Mouse (Mus musculus) midbrain, embryonic 11.5 days (tissue): ENCODE results near the gene Pnpla6. TPM values are rescaled to one million over a fixed set of nuclear protein-coding genes. Genes with fewer than 3 reads are reported as not detected.
A peak's percentile ranks its signal among the peaks of the same experiment; 100 is the strongest.
"Not testable (repeated sequence)": the region's sequence is repeated elsewhere in the genome, so short reads cannot be mapped to it uniquely, and the experiment has no call there.

ENCODE experiments used
- ATAC-seq: fragments of 200-750 bp; cut with Nextera tagmentation; 2 replicates; pipeline ENCODE4 v1.8.0; 2017; ENCODE audit warnings: moderate TSS enrichment, moderate library complexity; ENCODE audit not compliant: low FRiP score
- DNase-seq: peaks from one replicate; pipeline ENCODE4 v3.0.0; 2015; ENCODE audit warnings: low spot score; ENCODE audit errors: missing footprints
- H3K27ac ChIP-seq: fragments of 300-500 bp; sonication (generic); 2 replicates; pipeline ENCODE4 v1.5.1; 2014; ENCODE audit warnings: low read depth, low read length
- H3K27me3 ChIP-seq: fragments of 300-500 bp; sonication (generic); 2 replicates; pipeline ENCODE4 v1.6.1; 2014; ENCODE audit warnings: mild to moderate bottlenecking, low read length, moderate library complexity, mixed read lengths; ENCODE audit not compliant: control insufficient read depth, insufficient read depth
- H3K36me3 ChIP-seq: fragments of 300-500 bp; sonication (generic); 2 replicates; pipeline ENCODE4 v1.6.1; 2014; ENCODE audit warnings: mild to moderate bottlenecking, low read length, moderate library complexity, mixed read lengths; ENCODE audit not compliant: control insufficient read depth, insufficient read depth
- H3K4me1 ChIP-seq: fragments of 300-500 bp; sonication (generic); 2 replicates; pipeline ENCODE4 v1.6.1; 2014; ENCODE audit warnings: low read length; ENCODE audit not compliant: control insufficient read depth, insufficient read depth
- H3K4me2 ChIP-seq: fragments of 300-500 bp; sonication (generic); 2 replicates; pipeline ENCODE4 v1.6.1; 2014; ENCODE audit warnings: mild to moderate bottlenecking, moderate library complexity
- H3K4me3 ChIP-seq: fragments of 300-500 bp; sonication (generic); 2 replicates; pipeline ENCODE4 v1.5.1; 2014; ENCODE audit warnings: low read depth, low read length
- H3K9ac ChIP-seq: fragments of 300-500 bp; sonication (generic); 2 replicates; pipeline ENCODE4 v1.6.1; 2014; ENCODE audit warnings: low read length
- H3K9me3 ChIP-seq: fragments of 300-500 bp; sonication (generic); 2 replicates; pipeline ENCODE4 v1.6.1; 2016; ENCODE audit warnings: low read length; ENCODE audit not compliant: control insufficient read depth
- WGBS: fragments of 180-500 bp; shearing (Covaris S2); extraction: QIAGEN DNeasy Blood & Tissue Kit; methylation state at CpG from one replicate; pipeline ENCODE4 v1.1.7; 2014; 5-methylcytosine and 5-hydroxymethylcytosine counted together
- polyA plus RNA-seq: library from polyadenylated mRNA; unstranded; fragments of >200 nt; fragmentation: Nextera tagmentation; extraction: Ambion mirVana; gene quantifications from 2 replicates; pipeline ENCODE4 v1.2.1, GENCODE M21; 2014

The Pnpla6 gene
- polyA plus RNA-seq, 1 experiment from 2014 or later = 15.8 TPM

DNA sequence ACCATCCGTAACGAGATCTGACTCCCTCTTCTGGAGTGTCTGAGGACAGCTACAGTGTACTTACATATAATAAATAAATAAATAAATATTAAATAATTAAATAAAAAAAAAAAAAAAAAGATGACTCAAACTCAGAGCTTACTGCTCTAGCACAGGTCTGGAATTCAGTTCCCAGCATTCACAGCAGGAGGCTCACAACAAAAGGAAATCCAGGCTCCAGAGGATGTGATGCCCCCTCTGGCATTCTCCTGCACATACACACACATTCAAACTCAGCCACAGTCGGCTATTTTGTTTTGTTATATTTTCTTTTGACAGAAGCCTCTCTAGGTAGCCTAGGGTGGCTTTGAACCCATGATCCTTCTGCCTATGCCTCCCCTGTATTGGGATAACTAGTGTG, 66.8 kb downstream of the Pnpla6 start:
- not testable (repeated sequence) for H3K27me3 ChIP-seq, DNase-seq, H3K4me2 ChIP-seq, H3K36me3 ChIP-seq, H3K27ac ChIP-seq, H3K9ac ChIP-seq, ATAC-seq, H3K4me3 ChIP-seq, H3K4me1 ChIP-seq, H3K9me3 ChIP-seq
- 88% methylated on average over 1 of the region's 3 CpGs for WGBS

DNA sequence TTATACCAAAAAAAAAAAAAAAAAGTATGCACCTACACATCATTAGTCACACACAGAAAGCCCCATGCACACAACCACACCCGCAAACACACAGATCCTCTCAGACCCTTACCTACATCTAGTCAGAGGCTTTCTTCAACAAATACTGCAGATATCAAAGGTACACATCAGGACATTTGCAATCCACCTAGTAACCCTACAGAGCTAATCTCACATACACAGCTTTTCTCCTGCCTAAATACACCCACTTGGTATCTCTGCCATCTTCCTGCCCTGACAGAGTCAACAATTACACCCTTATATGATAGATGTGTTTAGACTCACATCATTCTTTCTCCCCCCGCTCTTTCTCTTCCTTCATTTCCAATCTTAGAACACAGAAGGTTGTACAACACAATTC, 71.3 kb downstream of the Pnpla6 start:
- peaks cover 3% of the 10 kb centered on the region for H3K27me3 ChIP-seq
- DNase-seq (no peak), ATAC-seq (no peak)
- H3K36me3 ChIP-seq = no peaks in the 10 kb centered on the region
- H3K27ac ChIP-seq = no peak overlapping the region
- 95% methylated on average over 2 of the region's 2 CpGs for WGBS
- H3K4me1 ChIP-seq = no peaks in the 10 kb centered on the region
- H3K9ac ChIP-seq = no peak overlapping the region
- no peak overlapping the region for H3K4me3 ChIP-seq
- no peaks in the 10 kb centered on the region for H3K9me3 ChIP-seq
- H3K4me2 ChIP-seq = no peak overlapping the region

DNA sequence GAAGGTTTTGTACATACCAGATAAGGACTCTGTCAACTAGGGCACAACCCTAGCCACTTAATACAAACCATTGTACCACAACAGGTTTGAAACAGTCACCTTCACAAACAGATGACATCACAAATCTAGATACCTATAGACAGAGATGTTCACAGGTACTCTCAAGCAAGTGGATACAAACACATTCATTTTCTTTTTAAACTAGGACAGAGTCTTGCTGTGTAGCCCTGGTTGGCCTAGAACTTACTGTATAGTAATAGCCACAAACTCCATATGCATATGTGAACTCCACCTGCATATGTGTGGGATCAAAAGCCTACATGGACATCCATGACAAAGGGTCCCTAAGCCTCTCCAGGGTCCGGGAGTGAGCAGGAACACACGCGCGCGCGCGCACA, 71.8 kb downstream of the Pnpla6 start, which contains the start of gene Camsap3:
TSS of gene Camsap3 (plus strand) at position 301 of the 398 bp plus-strand sequence.
- 5% methylated on average over 7 of the region's 7 CpGs for WGBS
- ATAC-seq = no peak

DNA sequence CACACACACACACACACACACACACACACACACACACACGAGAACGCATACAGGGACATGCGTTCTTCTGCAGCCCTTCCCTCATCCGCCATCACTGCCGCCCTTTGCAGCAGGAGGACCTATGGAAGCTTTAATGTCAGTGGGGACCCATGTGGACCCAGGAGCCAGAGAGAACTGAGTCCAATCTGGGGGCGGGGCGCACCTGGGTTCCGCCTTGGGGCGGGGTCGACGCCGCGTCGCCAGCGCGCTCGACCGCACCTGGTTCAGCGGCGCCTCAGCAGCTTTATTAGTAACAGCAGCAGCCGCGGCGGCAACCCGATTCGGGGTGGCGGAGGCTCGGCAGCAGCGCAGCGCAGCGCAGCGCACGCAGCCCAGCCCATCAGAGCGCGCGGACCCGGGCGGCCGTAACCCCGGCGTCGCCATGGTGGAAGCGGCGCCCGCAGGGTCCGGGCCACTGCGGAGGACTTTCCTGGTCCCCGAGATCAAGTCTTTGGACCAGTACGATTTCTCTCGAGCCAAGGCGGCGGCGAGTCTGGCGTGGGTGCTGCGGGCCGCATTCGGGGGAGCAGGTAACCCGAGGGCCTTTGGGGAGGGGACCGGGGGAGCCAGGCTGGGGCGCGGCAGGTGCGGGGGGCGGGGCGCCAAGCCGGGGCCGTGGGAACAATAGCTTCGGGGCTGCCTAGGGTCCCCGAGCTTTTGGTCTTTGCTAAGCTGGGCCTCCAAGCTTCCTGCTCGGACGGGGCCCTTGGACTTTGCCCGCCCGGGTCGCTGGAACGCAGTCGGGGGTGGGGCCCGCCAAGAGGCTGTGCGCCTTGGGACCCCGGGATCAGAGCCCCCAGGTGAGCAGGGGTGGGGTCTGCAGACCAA, 72.4 kb downstream of the Pnpla6 start:
- under 1% methylated on average over 68 of the region's 77 CpGs for WGBS

More for the DNA sequence above, 71.8 kb downstream of the Pnpla6 start, which contains the start of gene Camsap3:
- Histone ChIP-seq H3K4me1 (no peaks in the 10 kb centered on the region), H3K9me3 (no peaks in the 10 kb centered on the region), H3K27me3 (peaks cover 3% of the 10 kb centered on the region), H3K4me2 (peak within 1 kb of the TSS; percentile 95), H3K36me3 (no peaks in the 10 kb centered on the region), H3K27ac (no peak within 1 kb of the TSS; the same call in 1 of the 2 replicates), H3K9ac (peak within 1 kb of the TSS; percentile 89), H3K4me3 (peak within 1 kb of the TSS; percentile 83)
- no peak for DNase-seq

DNA sequence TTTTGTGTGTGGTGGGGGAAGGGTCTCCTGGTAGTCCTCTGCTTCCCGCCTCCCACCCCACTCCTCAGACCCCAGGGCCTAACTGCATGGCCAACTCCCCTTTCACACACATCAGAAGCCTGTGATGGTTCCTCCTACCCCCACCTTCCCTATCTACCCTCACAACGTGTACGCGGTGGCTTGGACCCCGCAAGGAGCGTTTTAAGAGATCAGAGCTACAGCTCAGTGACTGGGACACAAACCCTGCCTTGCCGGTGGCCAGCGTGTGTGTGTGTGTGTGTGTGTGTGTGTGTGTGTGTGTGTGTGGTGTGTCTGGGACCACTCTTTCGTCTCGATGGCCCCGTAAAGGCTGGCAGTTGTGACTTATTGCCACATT, 73.1 kb downstream of the Pnpla6 start:
- Histone ChIP-seq H3K36me3 (no peaks in the 10 kb centered on the region), H3K4me2 (peak overlapping the region; percentile 95), H3K9ac (peak overlapping the region; percentile 89), H3K4me3 (peak overlapping the region; percentile 83), H3K27ac (no peak overlapping the region), H3K9me3 (no peaks in the 10 kb centered on the region), H3K27me3 (peaks cover 3% of the 10 kb centered on the region), H3K4me1 (no peaks in the 10 kb centered on the region)
- 2% methylated on average over 11 of the region's 11 CpGs for WGBS
- ATAC-seq (peak; percentile 72), DNase-seq (peak; percentile 91)

More for the DNA sequence above, 72.4 kb downstream of the Pnpla6 start:
- no peaks in the 10 kb centered on the region for H3K4me1 ChIP-seq
- peak; percentile 79 for ATAC-seq
- DNase-seq = peak; percentile 96
- H3K27ac ChIP-seq = no peak overlapping the region; the same call in 1 of the 2 replicates
- H3K9ac ChIP-seq = peak overlapping the region; percentile 89
- H3K9me3 ChIP-seq = no peaks in the 10 kb centered on the region
- H3K4me3 ChIP-seq = peak overlapping the region; percentile 83
- no peaks in the 10 kb centered on the region for H3K36me3 ChIP-seq
- peaks cover 3% of the 10 kb centered on the region for H3K27me3 ChIP-seq
- peak overlapping the region; percentile 95 for H3K4me2 ChIP-seq

DNA sequence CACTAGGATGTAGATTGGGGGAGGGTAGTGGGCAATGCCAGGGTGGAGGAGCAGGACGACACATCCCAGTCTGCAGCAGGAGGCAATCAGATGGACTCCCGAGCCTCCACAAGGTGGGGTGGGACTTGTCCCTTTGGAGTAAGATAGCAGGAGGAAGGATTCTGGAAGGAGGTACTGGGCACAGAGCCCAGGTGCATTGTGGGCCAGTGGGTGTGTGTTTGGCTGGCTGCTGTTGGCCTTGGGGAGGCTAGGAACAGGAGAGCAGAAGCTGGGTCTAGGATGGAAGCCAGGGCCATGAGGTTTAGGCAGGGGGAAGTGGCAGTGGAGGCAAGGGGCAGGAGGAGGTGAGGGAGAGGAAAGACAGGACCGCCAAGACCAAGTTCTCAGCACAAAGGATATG, 78.3 kb downstream of the Pnpla6 start:
- H3K27me3 ChIP-seq = no peaks in the 10 kb centered on the region
- H3K9me3 ChIP-seq = no peaks in the 10 kb centered on the region
- 77% methylated on average over 3 of the region's 3 CpGs for WGBS
- no peaks in the 10 kb centered on the region for H3K4me1 ChIP-seq
- H3K27ac ChIP-seq = no peak overlapping the region
- DNase-seq (no peak), ATAC-seq (no peak)
- no peaks in the 10 kb centered on the region; the same call in 1 of the 2 replicates for H3K36me3 ChIP-seq
- H3K4me3 ChIP-seq = no peak overlapping the region
- no peak overlapping the region for H3K4me2 ChIP-seq
- H3K9ac ChIP-seq = no peak overlapping the region

Other genes starting within 250 kb of the Pnpla6 start
- gene Insr, start 235.8 kb upstream of the Pnpla6 start, polyA plus RNA-seq = 31.5 and 31.7 TPM in 2 replicates
- not detected in 2 replicates for gene A430078G23Rik, start 162.0 kb upstream of the Pnpla6 start, polyA plus RNA-seq
- gene Arhgef18, start 122.4 kb upstream of the Pnpla6 start, polyA plus RNA-seq = 9.7 and 10.1 TPM in 2 replicates
- gene Pex11g, start 47.7 kb upstream of the Pnpla6 start, polyA plus RNA-seq = 1.8 and 2.8 TPM in 2 replicates
- gene Tex45, start 44.5 kb upstream of the Pnpla6 start, polyA plus RNA-seq = 0.23 TPM in 1 of 2 replicates, not detected in the other
- 30.2 and 31.3 TPM in 2 replicates for gene Zfp358, start 22.2 kb upstream of the Pnpla6 start, polyA plus RNA-seq
- gene Mcoln1, start 14.9 kb upstream of the Pnpla6 start, polyA plus RNA-seq = 44.6 and 47.5 TPM in 2 replicates
- gene C330021F23Rik, start 52.6 kb downstream of the Pnpla6 start, polyA plus RNA-seq = 6.3 and 8.1 TPM in 2 replicates
- gene Camsap3, start 71.9 kb downstream of the Pnpla6 start, polyA plus RNA-seq = 11.3 and 11.9 TPM in 2 replicates
- 58.6 and 63.8 TPM in 2 replicates for gene Xab2, start 105.9 kb downstream of the Pnpla6 start, polyA plus RNA-seq
- 96.9 and 113 TPM in 2 replicates for gene Pet100, start 106.2 kb downstream of the Pnpla6 start, polyA plus RNA-seq
- gene Pcp2, start 110.2 kb downstream of the Pnpla6 start, polyA plus RNA-seq = 0.23 TPM in 1 of 2 replicates, not detected in the other
- gene Stxbp2, start 115.6 kb downstream of the Pnpla6 start, polyA plus RNA-seq = 16.7 and 18.1 TPM in 2 replicates
- gene Retn, start 140.4 kb downstream of the Pnpla6 start, polyA plus RNA-seq = 0.15 TPM in 1 of 2 replicates, not detected in the other
- gene Mcemp1, start 150.4 kb downstream of the Pnpla6 start, polyA plus RNA-seq = 0.20 and 0.28 TPM in 2 replicates
- 5.4 and 6.8 TPM in 2 replicates for gene Fcor, start 157.0 kb downstream of the Pnpla6 start, polyA plus RNA-seq
- gene Trappc5, start 160.9 kb downstream of the Pnpla6 start, polyA plus RNA-seq = 41.0 and 43.3 TPM in 2 replicates
- gene Fcer2a, start 178.8 kb downstream of the Pnpla6 start, polyA plus RNA-seq = 0.11 and 0.27 TPM in 2 replicates
- not detected in 2 replicates for gene Clec4g, start 205.3 kb downstream of the Pnpla6 start, polyA plus RNA-seq
- not detected in 2 replicates for gene Cd209a, start 233.6 kb downstream of the Pnpla6 start, polyA plus RNA-seq